Mouse (Mus musculus) E14TG2a.4 (cell line): ENCODE results near the gene Rtn2.

ENCODE experiments used
- H3K27me3 ChIP-seq: 2 replicates; pipeline ENCODE4 v1.6.1; 2014; ENCODE audit warnings: low read length, control low read depth; ENCODE audit not compliant: insufficient read depth
- H3K36me3 ChIP-seq: 2 replicates; pipeline ENCODE4 v1.6.1; 2014; ENCODE audit warnings: low read length, control low read depth; ENCODE audit not compliant: insufficient read depth
- H3K4me1 ChIP-seq: replicated peaks from 2 replicates; pipeline ENCODE4 v1.6.1; 2014; ENCODE audit warnings: low read depth, low read length, control low read depth
- H3K4me3 ChIP-seq: replicated peaks from 2 replicates; pipeline ENCODE4 v1.5.1; 2014; ENCODE audit warnings: mild to moderate bottlenecking, low read length
- H3K9me3 ChIP-seq: 2 replicates; pipeline ENCODE4 v1.6.1; 2014; ENCODE audit warnings: low read length, control low read depth
- CTCF ChIP-seq: conservative IDR thresholded peaks from 2 replicates; pipeline ENCODE4 v1.5.1; 2014; ENCODE audit warnings: low read length
- NANOG ChIP-seq: IDR thresholded peaks from 2 replicates; pipeline ENCODE4 v1.6.1; 2014; ENCODE audit warnings: borderline replicate concordance, low read length, mixed read lengths
- POU5F1 ChIP-seq: IDR thresholded peaks from 2 replicates; pipeline ENCODE4 v1.6.1; 2014; ENCODE audit warnings: low read length, borderline replicate concordance

Rtn2 gene

GRCm38 (mm10) chr7:19258336-19258735 lies 24.1 kb upstream of the Rtn2 start:
- Histone ChIP-seq H3K27me3 (no peaks in the 10 kb centered on the region), H3K36me3 (peaks cover 69% of the 10 kb centered on the region), H3K4me3 (peak overlapping the region; percentile 50), H3K9me3 (no peaks in the 10 kb centered on the region), H3K4me1 (peaks cover 70% of the 10 kb centered on the region)
- TF ChIP-seq POU5F1 (no peak), CTCF (no peak), NANOG (no peak)

GRCm38 (mm10) chr7:19265147-19265546 lies 17.3 kb upstream of the Rtn2 start:
- no peak for TF ChIP-seq CTCF
- TF ChIP-seq POU5F1, result no peak
- TF ChIP-seq NANOG, result no peak
- Histone ChIP-seq H3K36me3 (peaks cover 77% of the 10 kb centered on the region), H3K27me3 (no peaks in the 10 kb centered on the region), H3K4me3 (peak overlapping the region; percentile 35; the same call in 1 of the 2 replicates), H3K9me3 (no peaks in the 10 kb centered on the region), H3K4me1 (peaks cover 77% of the 10 kb centered on the region)

GRCm38 (mm10) chr7:19265928-19266822 lies 16.2 kb upstream of the Rtn2 start:
- no peaks in the 10 kb centered on the region for H3K27me3 ChIP-seq
- no peaks in the 10 kb centered on the region for H3K9me3 ChIP-seq
- TF ChIP-seq CTCF (no peak), POU5F1 (no peak), NANOG (no peak)
- peaks cover 67% of the 10 kb centered on the region for H3K36me3 ChIP-seq
- peaks cover 67% of the 10 kb centered on the region for H3K4me1 ChIP-seq
- H3K4me3 ChIP-seq, result peak overlapping the region; percentile 60

GRCm38 (mm10) chr7:19267051-19267450 lies 15.4 kb upstream of the Rtn2 start:
- Histone ChIP-seq H3K27me3 (no peaks in the 10 kb centered on the region), H3K36me3 (peaks cover 59% of the 10 kb centered on the region), H3K4me1 (peaks cover 59% of the 10 kb centered on the region), H3K9me3 (no peaks in the 10 kb centered on the region), H3K4me3 (peak overlapping the region; percentile 32; the same call in 1 of the 2 replicates)
- TF ChIP-seq POU5F1 (no peak), CTCF (no peak), NANOG (no peak)

GRCm38 (mm10) chr7:19268993-19269681 lies 13.3 kb upstream of the Rtn2 start:
- TF ChIP-seq POU5F1 (no peak), CTCF (no peak), NANOG (no peak)
- peaks cover 39% of the 10 kb centered on the region for H3K36me3 ChIP-seq
- H3K27me3 ChIP-seq, result no peaks in the 10 kb centered on the region
- H3K4me1 ChIP-seq, result peaks cover 62% of the 10 kb centered on the region
- no peaks in the 10 kb centered on the region for H3K9me3 ChIP-seq
- peak overlapping the region; percentile 76 for H3K4me3 ChIP-seq

- TF ChIP-seq POU5F1 (no peak), CTCF (no peak), NANOG (no peak)
- no peaks in the 10 kb centered on the region for H3K27me3 ChIP-seq
- H3K4me3 ChIP-seq, result peak overlapping the region; percentile 99
- peaks cover 32% of the 10 kb centered on the region for H3K36me3 ChIP-seq
- peaks cover 55% of the 10 kb centered on the region for H3K4me1 ChIP-seq
- no peaks in the 10 kb centered on the region for H3K9me3 ChIP-seq
Measured at GRCm38 (mm10) chr7:19269721-19270441, 12.5 kb upstream of the Rtn2 start.

GRCm38 (mm10) chr7:19270509-19271237 lies 11.8 kb upstream of the Rtn2 start:
- Histone ChIP-seq H3K27me3 (no peaks in the 10 kb centered on the region), H3K4me1 (peaks cover 50% of the 10 kb centered on the region), H3K9me3 (no peaks in the 10 kb centered on the region), H3K36me3 (peaks cover 25% of the 10 kb centered on the region), H3K4me3 (peak overlapping the region; percentile 99)
- TF ChIP-seq NANOG (no peak), POU5F1 (no peak), CTCF (no peak)
